Mouse (Mus musculus) lung, postnatal 25 days (tissue): ENCODE measurements around the gene Dclre1c.
"Not testable (repeated sequence)": the region's sequence is repeated elsewhere in the genome, so short reads cannot be mapped to it uniquely, and the experiment has no call there.

Experiments
- DNase-seq: peaks from one replicate; pipeline ENCODE4 v3.0.0; 2022; ENCODE audit warnings: low spot score

The Dclre1c gene

GRCm38 (mm10) chr2:3423841-3424578, at the start of gene Dclre1c:
TSS of gene Dclre1c (plus strand) at chr2:3424131.
- peak; percentile 94 for DNase-seq

DNA sequence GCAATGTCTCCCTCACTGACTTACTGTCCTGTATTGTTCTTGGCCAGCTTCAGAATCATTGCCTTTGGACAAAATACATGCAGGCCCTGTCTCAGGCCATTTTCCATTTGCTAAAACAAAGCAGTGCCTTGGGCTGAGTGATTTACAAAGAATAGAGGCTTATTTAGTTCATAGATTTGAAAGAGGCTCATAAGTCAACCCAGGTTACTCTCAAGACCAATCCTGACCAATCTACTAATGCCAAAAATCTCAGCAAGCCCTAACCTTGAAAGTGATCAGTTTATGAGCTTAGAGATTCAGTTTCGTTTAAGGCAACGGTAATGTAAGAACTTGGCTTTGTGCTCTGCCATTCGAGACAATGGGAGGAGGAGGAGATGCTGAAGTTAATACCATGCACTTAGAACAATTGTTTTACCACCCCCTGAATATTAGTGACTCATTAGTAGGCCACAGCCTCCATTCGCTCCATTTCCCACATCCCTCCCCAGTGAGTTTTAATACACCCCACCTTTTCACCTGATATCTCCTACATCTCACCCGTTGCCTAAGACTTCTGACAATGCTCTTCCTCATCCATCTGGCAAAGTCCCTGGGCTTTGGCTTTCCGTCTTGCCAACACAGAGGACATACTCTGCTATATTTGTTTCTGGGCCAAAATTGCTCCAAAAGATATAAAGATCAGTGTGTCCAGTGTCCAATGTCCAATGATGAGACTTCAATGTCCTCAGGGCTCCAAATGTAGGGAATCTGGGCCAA, 36.6 kb upstream of the Dclre1c start:
- DNase-seq, result no peak

DNA sequence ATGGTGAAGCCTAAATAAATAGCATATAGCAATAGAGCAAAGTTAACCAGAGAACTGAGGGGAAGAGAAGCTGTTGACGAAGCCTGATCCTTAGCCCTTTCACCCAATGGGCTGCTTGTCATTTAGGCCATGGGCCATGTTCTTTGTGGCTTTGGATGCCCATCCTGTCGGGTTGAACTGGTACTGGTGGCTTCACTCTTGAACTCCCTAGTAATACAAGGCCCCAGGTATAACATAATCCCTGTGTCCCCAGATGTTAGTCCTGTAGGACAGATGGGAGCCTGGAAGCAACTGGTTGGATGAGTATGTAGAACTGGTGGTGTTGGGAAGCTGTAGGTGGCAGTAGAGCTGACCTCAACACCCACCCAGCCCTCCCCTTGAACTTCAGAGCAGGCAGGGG, 32.0 kb upstream of the Dclre1c start:
- no peak for DNase-seq

GRCm38 (mm10) chr2:3397110-3397509, 26.8 kb upstream of the Dclre1c start, which contains the start of gene Olah:
TSS of gene Olah (minus strand) at chr2:3397210.
- DNase-seq, result not testable (repeated sequence)

- no peak for DNase-seq
Measured at GRCm38 (mm10) chr2:3405981-3406380, 17.9 kb upstream of the Dclre1c start.

DNA sequence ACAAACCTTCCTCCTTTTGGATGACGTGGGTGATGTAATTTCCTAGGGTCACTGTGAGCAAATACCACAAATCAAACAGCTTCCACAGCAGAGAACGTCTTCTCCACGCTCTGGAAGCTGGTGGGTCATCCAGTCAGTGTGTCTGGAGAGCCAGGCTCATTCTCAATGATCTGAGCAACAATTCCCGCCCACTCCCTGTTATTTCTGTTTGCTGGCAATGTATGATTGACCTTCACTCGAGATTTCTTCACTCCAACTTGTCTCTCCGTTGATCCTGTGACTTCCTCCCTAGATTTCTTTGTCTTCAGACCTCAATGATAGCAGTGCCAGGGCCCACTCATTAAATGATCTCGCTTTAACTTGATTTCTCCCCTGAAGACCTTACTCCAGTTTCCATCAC, 16.2 kb upstream of the Dclre1c start:
- no peak for DNase-seq

DNA sequence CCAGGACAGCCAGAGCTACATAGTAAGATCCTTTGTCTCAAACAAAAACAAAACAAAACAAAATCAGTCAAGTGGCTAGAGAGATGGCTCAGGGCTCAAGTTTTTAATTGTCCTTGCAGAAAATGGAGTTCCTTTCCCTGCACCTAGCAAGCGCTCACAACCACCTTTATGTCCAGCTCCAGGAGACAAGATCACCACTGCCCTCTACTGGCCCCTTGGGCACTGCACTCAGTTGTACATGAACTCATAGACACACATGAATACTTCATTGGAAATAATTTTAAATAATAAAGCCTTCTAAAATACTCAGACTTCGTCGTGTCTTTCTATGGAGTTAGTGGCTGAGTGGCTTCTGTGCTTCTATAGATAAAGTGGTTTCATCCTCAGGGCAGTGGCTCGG, 9.7 kb upstream of the Dclre1c start:
- peak; percentile 34 for DNase-seq

DNA sequence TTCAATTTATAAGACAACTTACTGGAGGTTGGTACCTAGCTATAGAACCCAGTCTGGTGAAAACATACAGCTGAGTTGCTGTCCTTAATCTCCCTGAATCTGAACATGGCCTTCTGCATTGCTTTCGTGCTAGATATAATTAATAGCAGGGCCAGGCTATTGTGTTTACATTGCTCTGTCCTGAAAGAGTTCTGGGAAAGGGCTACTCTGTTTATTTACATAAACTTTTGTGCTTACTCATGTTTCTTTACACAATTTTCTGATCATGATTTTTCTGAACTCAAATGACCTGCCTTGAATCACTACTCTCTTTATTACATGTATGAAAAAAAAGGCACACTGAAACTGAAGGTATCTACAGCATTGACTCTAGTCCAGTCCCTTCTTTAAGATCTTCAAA, 8.3 kb upstream of the Dclre1c start:
- DNase-seq, result no peak

DNA sequence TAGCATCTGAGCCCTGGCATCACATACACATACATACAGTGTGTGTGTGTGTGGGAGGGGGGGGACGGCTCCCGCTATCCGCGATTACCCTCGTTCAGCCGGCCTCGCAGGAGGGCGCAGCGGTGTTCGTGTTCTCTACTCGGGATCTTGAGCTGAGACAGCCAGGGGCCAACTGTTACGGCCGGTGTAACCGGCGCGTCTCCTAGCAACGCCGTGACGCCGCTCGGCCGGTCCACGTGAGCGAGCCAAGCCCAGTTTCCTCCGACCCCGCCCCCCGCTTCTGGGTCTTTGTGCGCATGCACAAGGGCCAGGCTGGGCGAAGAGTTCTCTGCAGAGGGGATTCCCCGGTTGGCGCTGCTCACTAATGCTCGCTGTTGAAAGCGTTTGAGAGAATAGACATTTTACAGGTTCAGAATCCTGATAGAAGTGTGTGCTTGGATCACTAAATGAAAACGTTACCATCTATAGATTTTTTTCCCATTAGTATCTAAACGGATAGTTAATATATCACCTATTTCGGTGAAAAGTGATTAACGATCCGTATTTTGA, 5.0 kb upstream of the Dclre1c start:
- peak; percentile 97 for DNase-seq

GRCm38 (mm10) chr2:3420157-3420556, 3.8 kb upstream of the Dclre1c start:
- DNase-seq, result no peak

DNA sequence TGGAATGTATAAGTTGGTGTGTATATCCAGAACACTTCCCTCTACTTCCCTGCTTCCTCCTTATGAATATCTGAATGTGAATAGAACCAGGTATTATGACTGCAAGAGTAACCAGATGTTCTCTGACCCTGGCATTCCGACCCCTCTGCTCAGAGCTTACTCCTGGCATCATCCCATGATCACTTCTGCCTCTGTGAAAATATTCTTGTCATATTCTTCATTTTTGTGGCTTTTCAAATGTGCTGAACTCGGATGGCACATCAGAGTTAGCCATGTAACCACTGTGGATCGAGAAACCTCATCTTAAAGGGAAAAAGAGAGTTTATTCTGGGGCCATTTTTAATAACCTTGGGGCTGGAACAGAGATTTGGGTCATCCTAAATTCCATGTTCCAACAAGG, 1.4 kb upstream of the Dclre1c start, which contains the start of gene Meig1:
Gene Meig1, minus strand, starts transcription at position 101 of the 400 bp plus-strand sequence.
- DNase-seq, result no peak

DNA sequence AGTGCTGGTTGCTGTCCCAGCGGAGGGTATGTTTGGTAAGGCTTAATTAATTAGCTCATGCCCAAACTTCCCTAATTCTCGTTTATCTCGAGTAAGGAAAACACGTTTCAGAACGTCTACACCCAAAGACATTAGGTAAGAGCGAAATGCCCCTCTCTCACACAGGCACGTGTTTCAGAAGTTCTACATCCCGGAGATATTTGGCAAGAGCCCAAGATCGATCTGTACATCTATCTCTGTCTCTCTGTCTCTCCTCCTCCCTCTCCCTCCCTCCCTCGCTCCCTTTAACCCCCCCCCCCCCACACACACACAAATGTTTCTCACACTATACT, 614 bp downstream of the Dclre1c start:
- no peak for DNase-seq

DNA sequence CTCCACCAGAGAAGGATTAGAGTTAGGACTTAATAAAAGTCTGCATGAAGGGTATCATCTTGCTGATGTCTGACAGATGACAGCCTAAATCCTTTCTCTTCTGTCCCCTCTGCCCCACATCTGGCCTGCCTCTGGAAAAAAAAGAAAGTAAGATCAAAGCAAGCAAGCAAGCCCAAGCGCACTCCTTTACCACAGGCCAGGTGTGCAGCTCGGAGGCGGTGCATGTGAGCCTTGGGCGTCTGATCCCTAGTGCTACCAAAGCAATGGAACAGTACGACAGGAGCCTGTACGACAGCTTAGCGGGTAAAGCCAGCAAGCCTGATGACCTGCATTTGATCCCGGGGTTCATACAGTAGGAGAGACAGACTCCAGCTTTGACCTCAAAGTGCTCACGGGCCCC, 7.0 kb downstream of the Dclre1c start:
- DNase-seq, result no peak

- DNase-seq, result no peak
Measured at GRCm38 (mm10) chr2:3435369-3436061, 11.6 kb downstream of the Dclre1c start.

GRCm38 (mm10) chr2:3437956-3438355, 14.0 kb downstream of the Dclre1c start:
- DNase-seq, result no peak

DNA sequence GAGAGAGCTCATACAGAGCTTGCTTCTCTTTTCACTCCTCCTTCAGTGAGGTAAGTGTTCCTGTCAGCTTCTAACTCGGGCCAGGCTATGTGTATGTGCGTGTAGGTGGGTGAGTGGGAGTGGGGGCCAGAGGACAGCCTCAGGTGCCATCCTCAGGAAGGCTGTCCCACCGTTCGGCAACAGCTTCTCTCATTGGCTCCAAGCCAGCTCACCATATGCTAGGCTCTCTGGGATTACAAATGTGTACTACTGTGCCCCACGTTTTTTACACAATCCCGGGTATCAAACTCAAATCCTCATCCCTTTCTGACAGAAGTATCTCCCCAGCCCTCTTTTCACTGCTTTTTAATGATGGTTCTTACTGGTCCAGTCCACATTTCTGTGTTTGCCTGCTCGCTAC, 20.3 kb downstream of the Dclre1c start:
- no peak for DNase-seq

- no peak for DNase-seq
Measured at GRCm38 (mm10) chr2:3445984-3446383, 22.1 kb downstream of the Dclre1c start.

DNA sequence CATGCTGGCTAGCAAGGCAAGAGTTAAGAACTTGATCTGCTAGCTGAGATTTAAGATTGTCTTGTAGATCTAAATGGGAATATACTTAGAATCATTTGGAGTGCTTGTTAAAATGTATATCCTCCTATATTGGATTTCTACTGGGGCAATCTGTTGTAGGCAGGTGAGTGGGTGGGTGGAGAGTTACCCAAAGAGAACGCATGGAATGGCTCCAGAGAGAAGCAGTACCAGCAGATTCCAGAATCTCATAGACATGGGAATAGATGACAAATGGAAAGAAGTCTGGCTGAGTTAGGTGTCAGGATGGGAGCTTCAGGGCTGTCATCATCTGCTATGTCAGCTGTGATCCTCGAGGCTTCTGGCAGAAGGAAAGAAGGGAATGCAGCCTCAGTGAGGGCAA, 25.5 kb downstream of the Dclre1c start:
- DNase-seq, result no peak

GRCm38 (mm10) chr2:3453096-3453495, 29.2 kb downstream of the Dclre1c start:
- DNase-seq, result no peak

DNA sequence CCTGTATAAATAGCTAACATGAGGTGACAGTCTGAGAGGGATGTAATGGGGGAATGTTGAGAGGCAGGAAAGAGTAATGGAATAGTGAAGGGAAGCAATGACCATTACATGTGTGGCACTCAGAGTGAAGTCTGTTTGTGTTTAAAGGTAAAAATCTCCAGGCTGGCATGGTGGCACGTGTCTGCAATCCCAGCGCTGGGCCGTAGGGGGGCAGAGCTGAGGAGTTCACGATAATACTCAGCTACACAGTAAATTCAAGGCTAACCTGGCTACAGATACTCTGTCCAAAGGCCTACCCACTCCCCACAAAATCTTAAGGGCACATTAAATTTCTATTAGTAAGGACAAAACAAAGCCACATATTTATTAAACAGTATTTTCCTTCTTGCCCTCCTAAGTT, 32.7 kb downstream of the Dclre1c start:
- DNase-seq, result no peak

DNA sequence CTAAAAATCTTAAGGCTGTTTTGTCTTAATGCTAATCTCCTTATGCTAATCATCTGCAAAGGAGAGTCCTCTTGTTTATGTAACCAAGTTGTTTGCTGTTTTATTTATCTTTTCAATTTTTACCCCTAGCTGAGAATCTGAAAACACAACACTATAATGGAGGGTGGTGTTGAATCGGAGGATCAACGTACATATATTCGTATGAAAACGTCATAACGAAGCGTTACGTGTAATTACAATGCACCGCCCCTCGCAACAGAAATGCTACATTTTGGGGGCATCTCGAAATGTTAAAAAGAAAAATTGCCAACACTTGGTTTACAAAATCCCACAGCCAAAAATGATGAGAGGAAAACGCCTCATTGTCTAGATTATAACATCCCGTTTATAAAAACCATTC, 50.0 kb downstream of the Dclre1c start:
- no peak for DNase-seq

- DNase-seq, result peak; percentile 36
Measured at GRCm38 (mm10) chr2:3474361-3474805, 50.5 kb downstream of the Dclre1c start.

DNA sequence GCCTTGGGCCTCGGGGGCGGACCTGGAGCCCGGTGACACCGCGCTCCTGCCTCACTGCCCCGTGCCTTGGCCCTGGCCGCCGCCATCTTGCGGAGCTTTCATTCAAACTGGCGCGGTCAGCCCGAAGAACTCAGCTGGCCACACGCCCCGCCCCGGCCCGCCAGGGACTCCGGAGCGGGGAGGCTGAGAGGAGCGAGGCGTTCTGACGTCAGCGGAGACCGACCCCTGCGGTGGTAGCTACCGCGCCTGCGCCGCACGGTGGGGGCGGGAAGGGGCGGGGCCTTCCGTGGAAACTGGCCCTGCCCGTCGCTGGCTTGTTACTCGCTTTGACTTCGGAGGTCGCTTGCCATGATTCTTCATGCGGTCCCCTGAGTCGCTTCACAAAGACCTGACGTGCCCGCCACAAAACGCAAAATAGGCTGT, 50.9 kb downstream of the Dclre1c start, which contains the start of gene Suv39h2:
Gene Suv39h2, minus strand, starts transcription at position 171 of the 423 bp plus-strand sequence.
- peak; percentile 97 for DNase-seq
